Mouse (Mus musculus): ENCODE data around the gene Galns.

Galns gene

GRCm38 (mm10) chr8:122544138-122544537 lies 67.1 kb downstream of the Galns start:
- DNase-seq (ENCODE audit: low read depth, low spot score): no peak

GRCm38 (mm10) chr8:122538310-122539076 lies 72.8 kb downstream of the Galns start:
- DNase-seq (ENCODE audit: low read depth, low spot score): no peak

GRCm38 (mm10) chr8:122537812-122538211 lies 73.5 kb downstream of the Galns start:
- no peak for DNase-seq (ENCODE audit: low read depth, low spot score)

GRCm38 (mm10) chr8:122537033-122537432 lies 74.2 kb downstream of the Galns start:
- DNase-seq (ENCODE audit: low read depth, low spot score): no peak

GRCm38 (mm10) chr8:122531312-122531711 lies 80.0 kb downstream of the Galns start:
- no peak for DNase-seq (ENCODE audit: low read depth, low spot score)

GRCm38 (mm10) chr8:122529159-122529558 lies 82.1 kb downstream of the Galns start:
- DNase-seq (ENCODE audit: low read depth, low spot score): no peak
